ENCODE assay signal across 13 mouse cellular contexts in the genomic region with DNA sequence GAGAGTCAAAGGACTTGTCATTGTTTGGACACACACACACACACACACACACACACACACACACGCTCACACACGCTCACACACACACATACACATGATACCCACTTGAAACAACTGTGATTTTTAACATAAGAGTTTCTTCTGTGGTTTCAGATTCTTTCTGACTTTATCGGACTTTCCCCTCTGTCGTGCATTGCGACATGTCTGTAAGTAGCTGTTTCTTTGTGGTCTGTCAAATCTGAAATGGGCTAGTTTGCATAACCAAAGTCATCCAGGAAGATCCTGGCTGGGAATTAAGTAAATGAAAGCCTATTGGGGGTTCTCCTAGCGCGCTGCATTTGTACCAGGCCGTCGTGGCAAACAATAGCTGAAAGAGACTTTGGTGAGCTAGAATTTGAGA. TPM values are rescaled to one million over a fixed set of nuclear protein-coding genes. Genes with fewer than 3 reads are reported as not detected.
DNase-seq lines count a peak whose midpoint lies in the region; ATAC-seq and TF ChIP-seq lines count a peak whose summit lies in the region.
"Had no signal": no experiment of that assay in that cellular context is flagged by ENCODE, and none has a peak within 500 bp of the region (broad histone marks: within the 10 kb centered on the region; RNA-seq: fewer than 3 reads in every experiment).

No protein-coding gene starts in this region.

- no peaks in the 10 kb centered on the region for H3K9me3 ChIP-seq in heart, embryonic 16.5 days (replicated peaks; ENCODE audit: control insufficient read depth, low read length)
- no peaks in the 10 kb centered on the region for H3K9me3 ChIP-seq in lung, postnatal 0 days (ENCODE audit: low read length)
- no peaks in the 10 kb centered on the region for H3K9me3 ChIP-seq in ES-Bruce4 (replicated peaks; ENCODE audit: control insufficient read depth, insufficient read depth, low read length, poor library complexity, severe bottlenecking)
- no peaks in the 10 kb centered on the region for H3K9me3 ChIP-seq in liver, postnatal 0 days (ENCODE audit: low read length)
- H3K9me3 ChIP-seq: heart, embryonic 10.5 days; intestine, embryonic 15.5 days had no signal

- H3K4me3 ChIP-seq in heart, embryonic 16.5 days (ENCODE audit: low read length): no peak overlapping the region
- H3K4me3 ChIP-seq in lung, postnatal 0 days (ENCODE audit: low read depth, low read length): no peak overlapping the region
- H3K4me3 ChIP-seq in lung, adult 2 months (replicated peaks; ENCODE audit: extremely low read depth, low read depth, low read length): no peak overlapping the region
- H3K4me3 ChIP-seq in ES-Bruce4 (ENCODE audit: low read depth, low read length): no peak overlapping the region
- no peak overlapping the region for H3K4me3 ChIP-seq in liver, postnatal 0 days (ENCODE audit: low read depth, low read length)
- H3K4me3 ChIP-seq: heart, embryonic 10.5 days; intestine, embryonic 15.5 days had no signal

- no peaks in the 10 kb centered on the region for H3K27me3 ChIP-seq in heart, embryonic 16.5 days (ENCODE audit: control insufficient read depth, insufficient read depth, low read length)
- H3K27me3 ChIP-seq in lung, postnatal 0 days (replicated peaks; ENCODE audit: insufficient read depth, low read length): no peaks in the 10 kb centered on the region
- no peaks in the 10 kb centered on the region for H3K27me3 ChIP-seq in ES-Bruce4 (ENCODE audit: control insufficient read depth, insufficient read depth, low read length, poor library complexity, severe bottlenecking)
- no peaks in the 10 kb centered on the region for H3K27me3 ChIP-seq in liver, postnatal 0 days (ENCODE audit: insufficient read depth, low read length)
- H3K27me3 ChIP-seq: intestine, embryonic 15.5 days had no signal

- intact Hi-C loops in heart, postnatal 10 days (cut with DNase I): no loop called here

- peak overlapping the region; percentile 71 for H3K27ac ChIP-seq in heart, embryonic 16.5 days (ENCODE audit: low read length)
- H3K27ac ChIP-seq in lung, postnatal 0 days (ENCODE audit: low read length): peak overlapping the region; percentile 38; the same call in 1 of the 2 replicates
- H3K27ac ChIP-seq in ES-Bruce4 (ENCODE audit: insufficient read depth, low read length): peak overlapping the region; percentile 41; the same call in 1 of the 2 replicates
- no peak overlapping the region for H3K27ac ChIP-seq in liver, postnatal 0 days (ENCODE audit: low read depth)
- H3K27ac ChIP-seq: intestine, embryonic 15.5 days had no signal

- no peak overlapping the region for H3K9ac ChIP-seq in heart, embryonic 16.5 days (ENCODE audit: low read length)
- H3K9ac ChIP-seq in lung, postnatal 0 days (replicated peaks; ENCODE audit: low read depth): no peak overlapping the region
- H3K9ac ChIP-seq in ES-Bruce4 (ENCODE audit: low read depth, poor library complexity, severe bottlenecking): no peak overlapping the region
- H3K9ac ChIP-seq in liver, postnatal 0 days (replicated peaks): no peak overlapping the region
- H3K9ac ChIP-seq: intestine, embryonic 15.5 days had no signal

- 52% methylated on average over 9 of the region's 9 CpGs for WGBS in heart, embryonic 16.5 days
- WGBS in lung, postnatal 0 days: 27% methylated on average over 9 of the region's 9 CpGs
- 31% methylated on average over 9 of the region's 9 CpGs for WGBS in lung, adult 2 months
- 22% methylated on average over 9 of the region's 9 CpGs for WGBS in liver, postnatal 0 days (ENCODE audit: insufficient replicate concordance)

- H3K4me2 ChIP-seq in heart, embryonic 16.5 days (ENCODE audit: low read depth, low read length): no peak overlapping the region
- peak overlapping the region; percentile 19; the same call in 1 of the 2 replicates for H3K4me2 ChIP-seq in lung, postnatal 0 days (replicated peaks; ENCODE audit: low read depth, low read length)
- H3K4me2 ChIP-seq in liver, postnatal 0 days (ENCODE audit: low read depth, low read length): peak overlapping the region; percentile 20; the same call in 1 of the 2 replicates
- H3K4me2 ChIP-seq: intestine, embryonic 15.5 days had no signal

- H3K4me1 ChIP-seq in heart, embryonic 16.5 days (ENCODE audit: control insufficient read depth, insufficient read depth, low read length): peaks cover 73% of the 10 kb centered on the region
- H3K4me1 ChIP-seq in lung, postnatal 0 days (ENCODE audit: insufficient read depth, low read depth, low read length): peaks cover 8% of the 10 kb centered on the region; the same call in 1 of the 2 replicates
- peaks cover 19% of the 10 kb centered on the region for H3K4me1 ChIP-seq in lung, adult 2 months (ENCODE audit: control insufficient read depth, insufficient read depth, low read length)
- peaks cover 10% of the 10 kb centered on the region for H3K4me1 ChIP-seq in ES-Bruce4 (ENCODE audit: control insufficient read depth, insufficient read depth, low read length)
- peaks cover 3% of the 10 kb centered on the region for H3K4me1 ChIP-seq in liver, postnatal 0 days (ENCODE audit: insufficient read depth)

- TF ChIP-seq POLR2A in lung, adult 2 months (IDR thresholded peaks at IDR 0.05; ENCODE audit: borderline replicate concordance, extremely low read depth, low read depth, low read length): no peak
- no peak for TF ChIP-seq POLR2A in ES-Bruce4 (IDR thresholded peaks at IDR 0.05; ENCODE audit: insufficient read depth, low read length)

- TF ChIP-seq EP300 in lung, postnatal 0 days (IDR thresholded peaks at IDR 0.05): no peak
- no peak for TF ChIP-seq EP300 in ES-Bruce4 (IDR thresholded peaks at IDR 0.05; ENCODE audit: insufficient read depth, low read depth, low read length)
- TF ChIP-seq EP300 in liver, postnatal 0 days (IDR thresholded peaks at IDR 0.05; ENCODE audit: low read depth): no peak

- TF ChIP-seq CTCF in lung, postnatal 0 days (IDR thresholded peaks at IDR 0.05): no peak
- TF ChIP-seq CTCF in lung, adult 2 months (IDR thresholded peaks at IDR 0.05; ENCODE audit: insufficient read depth, low read length): no peak
- no peak for TF ChIP-seq CTCF in ES-Bruce4 (IDR thresholded peaks at IDR 0.05; ENCODE audit: low read depth, low read length)
- TF ChIP-seq CTCF in liver, postnatal 0 days (IDR thresholded peaks at IDR 0.05; ENCODE audit: low read depth): no peak

- no peaks in the 10 kb centered on the region for H3K36me3 ChIP-seq in heart, embryonic 16.5 days (ENCODE audit: control insufficient read depth, insufficient read depth)
- no peaks in the 10 kb centered on the region for H3K36me3 ChIP-seq in lung, postnatal 0 days (ENCODE audit: insufficient read depth, low read length)
- H3K36me3 ChIP-seq in ES-Bruce4 (ENCODE audit: control insufficient read depth, insufficient read depth, low read length, poor library complexity, severe bottlenecking): no peaks in the 10 kb centered on the region
- H3K36me3 ChIP-seq in liver, postnatal 0 days (replicated peaks; ENCODE audit: insufficient read depth, low read length): no peaks in the 10 kb centered on the region
- H3K36me3 ChIP-seq: intestine, embryonic 15.5 days had no signal

- no peak for DNase-seq in heart, postnatal 10 days
- DNase-seq in lung, postnatal 0 days (ENCODE audit: low spot score): peak; percentile 75
- DNase-seq in lung, adult 2 months: no peak
- no peak for DNase-seq in liver, postnatal 0 days
- DNase-seq in thymus, postnatal 36 days: no peak
- no peak for DNase-seq in thymus, postnatal 25 days
- DNase-seq: cerebellum, adult 18-20 months; layer of hippocampus, postnatal 36 days had no signal

- ATAC-seq in heart, embryonic 16.5 days (replicated peaks; ENCODE audit: extremely low read depth, insufficient read depth, low FRiP score): no peak
- peak; percentile 32 for ATAC-seq in lung, postnatal 0 days
- ATAC-seq in liver, postnatal 0 days: no peak
- ATAC-seq: intestine, embryonic 15.5 days had no signal

RNA-seq across cellular contexts. Expression of a gene that starts 8.5 kb away (rescaled TPM):
- 19.2 and 25.0 TPM in 2 replicates for polyA plus RNA-seq in heart, embryonic 16.5 days (2015; fragmentation: Nextera tagmentation; extraction: Ambion mirVana)
- total RNA-seq in heart, postnatal 10 days (2021): 10 to 100 TPM; 26.2 to 28.6 TPM
- polyA plus RNA-seq in lung, postnatal 0 days (2015; fragmentation: Nextera tagmentation; extraction: Ambion mirVana): 18.9 and 22.0 TPM in 2 replicates
- polyA plus RNA-seq in lung, adult 2 months (2012; rRNA removed): 33.9 and 40.2 TPM in 2 replicates
- polyA plus RNA-seq in ES-Bruce4 (2011; ENCODE audit: insufficient read depth, insufficient read length, low read depth, missing spikeins): 32.1 and 37.6 TPM in 2 replicates
- 0.60 and 0.70 TPM in 2 replicates for polyA plus RNA-seq in liver, postnatal 0 days (2015; fragmentation: Nextera tagmentation; extraction: Ambion mirVana)
- total RNA-seq: megakaryocyte-erythroid progenitor cell, adult 5-6 weeks had no signal

Comparison
In these comparisons a context has a peak if more than half of its experiments do, and no peak if none do; other contexts are left out.
1. RNA of a gene that starts 8.5 kb away (polyA plus RNA-seq): 33.9 to 40.2 TPM in lung, adult 2 months, 32.1 to 37.6 TPM in ES-Bruce4, 19.2 to 25.0 TPM in heart, embryonic 16.5 days and 18.9 to 22.0 TPM in lung, postnatal 0 days; 0.60 to 0.70 TPM in liver, postnatal 0 days; every median in the first group is over 10 times any median in the second.